Mouse (Mus musculus): Measurements from ENCODE around the gene Il12rb2. TPM values are rescaled to one million over a fixed set of nuclear protein-coding genes. Genes with fewer than 3 reads are reported as not detected.
A peak's percentile ranks its signal among the peaks of the same experiment; 100 is the strongest.

Il12rb2 gene
- polyA plus RNA-seq (2015; fragmentation: Nextera tagmentation; extraction: Ambion mirVana), result 0.05 TPM in 1 of 2 replicates, not detected in the other

- 2% methylated on average over 26 of the region's 26 CpGs for WGBS
Measured at GRCm38 (mm10) chr6:67375982-67376391, at the start of gene Il12rb2. TSS of gene Il12rb2 (minus strand) at chr6:67376188.

GRCm38 (mm10) chr6:67421761-67422160, 45.8 kb upstream of the Il12rb2 start:
- H3K36me3 ChIP-seq (ENCODE audit: control insufficient read depth, insufficient read depth, low read length), result no peaks in the 10 kb centered on the region
- H3K9me3 ChIP-seq (replicated peaks; ENCODE audit: control insufficient read depth, low read length), result no peaks in the 10 kb centered on the region
- H3K4me1 ChIP-seq (ENCODE audit: control insufficient read depth, insufficient read depth, low read length), result no peaks in the 10 kb centered on the region
- no peak overlapping the region for H3K9ac ChIP-seq (ENCODE audit: low read length)
- no peak overlapping the region for H3K27ac ChIP-seq (ENCODE audit: low read length)
- H3K4me2 ChIP-seq (ENCODE audit: low read depth, low read length), result no peak overlapping the region
- H3K4me3 ChIP-seq (replicated peaks; ENCODE audit: low read length), result no peak overlapping the region
- 76% methylated on average over 5 of the region's 5 CpGs for WGBS
- H3K27me3 ChIP-seq (ENCODE audit: control insufficient read depth, insufficient read depth, low read length), result no peaks in the 10 kb centered on the region
- no peak for ATAC-seq (ENCODE audit: insufficient read depth, low FRiP score)

More at GRCm38 (mm10) chr6:67375982-67376391, at the start of gene Il12rb2:
- no peaks in the 10 kb centered on the region for H3K36me3 ChIP-seq (ENCODE audit: control insufficient read depth, insufficient read depth, low read length)
- H3K27me3 ChIP-seq (ENCODE audit: control insufficient read depth, insufficient read depth, low read length), result peaks cover 14% of the 10 kb centered on the region
- no peak for ATAC-seq (ENCODE audit: insufficient read depth, low FRiP score)
- H3K4me3 ChIP-seq (replicated peaks; ENCODE audit: low read length), result peak within 1 kb of the TSS; percentile 25
- no peak within 1 kb of the TSS for H3K9ac ChIP-seq (ENCODE audit: low read length)
- peaks cover 3% of the 10 kb centered on the region; the same call in 1 of the 2 replicates for H3K4me1 ChIP-seq (ENCODE audit: control insufficient read depth, insufficient read depth, low read length)
- H3K9me3 ChIP-seq (replicated peaks; ENCODE audit: control insufficient read depth, low read length), result no peaks in the 10 kb centered on the region
- H3K27ac ChIP-seq (ENCODE audit: low read length), result no peak within 1 kb of the TSS
- H3K4me2 ChIP-seq (ENCODE audit: low read depth, low read length), result peak within 1 kb of the TSS; percentile 45

GRCm38 (mm10) chr6:67416557-67416956, 40.6 kb upstream of the Il12rb2 start:
- WGBS, result 83% methylated on average over 3 of the region's 3 CpGs

GRCm38 (mm10) chr6:67415276-67415675, 39.3 kb upstream of the Il12rb2 start:
- Histone ChIP-seq H3K4me1 (ENCODE audit: control insufficient read depth, insufficient read depth, low read length) (no peaks in the 10 kb centered on the region), H3K27me3 (ENCODE audit: control insufficient read depth, insufficient read depth, low read length) (no peaks in the 10 kb centered on the region), H3K36me3 (ENCODE audit: control insufficient read depth, insufficient read depth, low read length) (no peaks in the 10 kb centered on the region), H3K27ac (ENCODE audit: low read length) (no peak overlapping the region), H3K9me3 (replicated peaks; ENCODE audit: control insufficient read depth, low read length) (no peaks in the 10 kb centered on the region), H3K4me2 (ENCODE audit: low read depth, low read length) (no peak overlapping the region), H3K9ac (ENCODE audit: low read length) (no peak overlapping the region), H3K4me3 (replicated peaks; ENCODE audit: low read length) (no peak overlapping the region)
- no peak for ATAC-seq (ENCODE audit: insufficient read depth, low FRiP score)
- WGBS, result 87% methylated on average over 5 of the region's 5 CpGs

More at GRCm38 (mm10) chr6:67416557-67416956, 40.6 kb upstream of the Il12rb2 start:
- Histone ChIP-seq H3K4me1 (ENCODE audit: control insufficient read depth, insufficient read depth, low read length) (no peaks in the 10 kb centered on the region), H3K4me2 (ENCODE audit: low read depth, low read length) (no peak overlapping the region), H3K27ac (ENCODE audit: low read length) (no peak overlapping the region), H3K4me3 (replicated peaks; ENCODE audit: low read length) (no peak overlapping the region), H3K9me3 (replicated peaks; ENCODE audit: control insufficient read depth, low read length) (no peaks in the 10 kb centered on the region), H3K36me3 (ENCODE audit: control insufficient read depth, insufficient read depth, low read length) (no peaks in the 10 kb centered on the region), H3K27me3 (ENCODE audit: control insufficient read depth, insufficient read depth, low read length) (no peaks in the 10 kb centered on the region), H3K9ac (ENCODE audit: low read length) (no peak overlapping the region)
- ATAC-seq (ENCODE audit: insufficient read depth, low FRiP score), result no peak

GRCm38 (mm10) chr6:67413378-67413777, 37.4 kb upstream of the Il12rb2 start:
- Histone ChIP-seq H3K4me3 (replicated peaks; ENCODE audit: low read length) (no peak overlapping the region), H3K36me3 (ENCODE audit: control insufficient read depth, insufficient read depth, low read length) (no peaks in the 10 kb centered on the region), H3K4me1 (ENCODE audit: control insufficient read depth, insufficient read depth, low read length) (no peaks in the 10 kb centered on the region), H3K27ac (ENCODE audit: low read length) (no peak overlapping the region), H3K9me3 (replicated peaks; ENCODE audit: control insufficient read depth, low read length) (no peaks in the 10 kb centered on the region), H3K9ac (ENCODE audit: low read length) (no peak overlapping the region), H3K4me2 (ENCODE audit: low read depth, low read length) (no peak overlapping the region), H3K27me3 (ENCODE audit: control insufficient read depth, insufficient read depth, low read length) (no peaks in the 10 kb centered on the region)
- 88% methylated on average over 2 of the region's 2 CpGs for WGBS
- ATAC-seq (ENCODE audit: insufficient read depth, low FRiP score), result no peak

GRCm38 (mm10) chr6:67405281-67405682, 29.3 kb upstream of the Il12rb2 start:
- H3K9ac ChIP-seq (ENCODE audit: low read length), result no peak overlapping the region
- 84% methylated on average over 3 of the region's 3 CpGs for WGBS
- no peak overlapping the region for H3K4me3 ChIP-seq (replicated peaks; ENCODE audit: low read length)
- H3K27me3 ChIP-seq (ENCODE audit: control insufficient read depth, insufficient read depth, low read length), result no peaks in the 10 kb centered on the region
- no peak overlapping the region for H3K27ac ChIP-seq (ENCODE audit: low read length)
- H3K4me1 ChIP-seq (ENCODE audit: control insufficient read depth, insufficient read depth, low read length), result no peaks in the 10 kb centered on the region
- no peak for ATAC-seq (ENCODE audit: insufficient read depth, low FRiP score)
- no peaks in the 10 kb centered on the region for H3K36me3 ChIP-seq (ENCODE audit: control insufficient read depth, insufficient read depth, low read length)
- H3K4me2 ChIP-seq (ENCODE audit: low read depth, low read length), result no peak overlapping the region
- H3K9me3 ChIP-seq (replicated peaks; ENCODE audit: control insufficient read depth, low read length), result no peaks in the 10 kb centered on the region

- Histone ChIP-seq H3K4me2 (ENCODE audit: low read depth, low read length) (no peak overlapping the region), H3K36me3 (ENCODE audit: control insufficient read depth, insufficient read depth, low read length) (no peaks in the 10 kb centered on the region), H3K4me1 (ENCODE audit: control insufficient read depth, insufficient read depth, low read length) (no peaks in the 10 kb centered on the region), H3K4me3 (replicated peaks; ENCODE audit: low read length) (no peak overlapping the region), H3K9me3 (replicated peaks; ENCODE audit: control insufficient read depth, low read length) (no peaks in the 10 kb centered on the region), H3K27me3 (ENCODE audit: control insufficient read depth, insufficient read depth, low read length) (no peaks in the 10 kb centered on the region), H3K9ac (ENCODE audit: low read length) (no peak overlapping the region), H3K27ac (ENCODE audit: low read length) (no peak overlapping the region)
- ATAC-seq (ENCODE audit: insufficient read depth, low FRiP score), result no peak
- 77% methylated on average over 5 of the region's 5 CpGs for WGBS
Measured at GRCm38 (mm10) chr6:67399551-67399950, 23.6 kb upstream of the Il12rb2 start.

- Histone ChIP-seq H3K9me3 (replicated peaks; ENCODE audit: control insufficient read depth, low read length) (no peaks in the 10 kb centered on the region), H3K4me3 (replicated peaks; ENCODE audit: low read length) (no peak overlapping the region), H3K27me3 (ENCODE audit: control insufficient read depth, insufficient read depth, low read length) (no peaks in the 10 kb centered on the region), H3K4me2 (ENCODE audit: low read depth, low read length) (no peak overlapping the region), H3K36me3 (ENCODE audit: control insufficient read depth, insufficient read depth, low read length) (no peaks in the 10 kb centered on the region), H3K27ac (ENCODE audit: low read length) (no peak overlapping the region), H3K4me1 (ENCODE audit: control insufficient read depth, insufficient read depth, low read length) (no peaks in the 10 kb centered on the region), H3K9ac (ENCODE audit: low read length) (no peak overlapping the region)
- no peak for ATAC-seq (ENCODE audit: insufficient read depth, low FRiP score)
- 89% methylated on average over 4 of the region's 4 CpGs for WGBS
Measured at GRCm38 (mm10) chr6:67365785-67366184, 10.2 kb downstream of the Il12rb2 start.

- no peak overlapping the region for H3K4me2 ChIP-seq (ENCODE audit: low read depth, low read length)
- H3K27me3 ChIP-seq (ENCODE audit: control insufficient read depth, insufficient read depth, low read length), result no peaks in the 10 kb centered on the region
- ATAC-seq (ENCODE audit: insufficient read depth, low FRiP score), result no peak
- H3K27ac ChIP-seq (ENCODE audit: low read length), result no peak overlapping the region
- no peak overlapping the region for H3K9ac ChIP-seq (ENCODE audit: low read length)
- no peak overlapping the region for H3K4me3 ChIP-seq (replicated peaks; ENCODE audit: low read length)
- H3K9me3 ChIP-seq (replicated peaks; ENCODE audit: control insufficient read depth, low read length), result no peaks in the 10 kb centered on the region
- no peaks in the 10 kb centered on the region for H3K4me1 ChIP-seq (ENCODE audit: control insufficient read depth, insufficient read depth, low read length)
- 56% methylated on average over 6 of the region's 6 CpGs for WGBS
- H3K36me3 ChIP-seq (ENCODE audit: control insufficient read depth, insufficient read depth, low read length), result no peaks in the 10 kb centered on the region
Measured at GRCm38 (mm10) chr6:67348065-67348464, 27.9 kb downstream of the Il12rb2 start.

- no peak for ATAC-seq (ENCODE audit: insufficient read depth, low FRiP score)
- no peaks in the 10 kb centered on the region for H3K9me3 ChIP-seq (replicated peaks; ENCODE audit: control insufficient read depth, low read length)
- H3K36me3 ChIP-seq (ENCODE audit: control insufficient read depth, insufficient read depth, low read length), result no peaks in the 10 kb centered on the region
- no peaks in the 10 kb centered on the region for H3K4me1 ChIP-seq (ENCODE audit: control insufficient read depth, insufficient read depth, low read length)
- H3K9ac ChIP-seq (ENCODE audit: low read length), result no peak overlapping the region
- H3K4me2 ChIP-seq (ENCODE audit: low read depth, low read length), result no peak overlapping the region
- H3K27ac ChIP-seq (ENCODE audit: low read length), result no peak overlapping the region
- no peak overlapping the region for H3K4me3 ChIP-seq (replicated peaks; ENCODE audit: low read length)
- H3K27me3 ChIP-seq (ENCODE audit: control insufficient read depth, insufficient read depth, low read length), result no peaks in the 10 kb centered on the region
Measured at GRCm38 (mm10) chr6:67339494-67339893, 36.5 kb downstream of the Il12rb2 start.

Measured in stomach, embryonic 16.5 days (tissue).